Mouse (Mus musculus) spleen, adult 12 weeks (tissue): ENCODE results near the gene Ttbk1.
A peak's percentile ranks its signal among the peaks of the same experiment; 100 is the strongest.

Experiments used
- DNase-seq: peaks from one replicate; pipeline ENCODE4 v3.0.0; 2022; ENCODE audit warnings: low spot score

Gene Ttbk1

DNA sequence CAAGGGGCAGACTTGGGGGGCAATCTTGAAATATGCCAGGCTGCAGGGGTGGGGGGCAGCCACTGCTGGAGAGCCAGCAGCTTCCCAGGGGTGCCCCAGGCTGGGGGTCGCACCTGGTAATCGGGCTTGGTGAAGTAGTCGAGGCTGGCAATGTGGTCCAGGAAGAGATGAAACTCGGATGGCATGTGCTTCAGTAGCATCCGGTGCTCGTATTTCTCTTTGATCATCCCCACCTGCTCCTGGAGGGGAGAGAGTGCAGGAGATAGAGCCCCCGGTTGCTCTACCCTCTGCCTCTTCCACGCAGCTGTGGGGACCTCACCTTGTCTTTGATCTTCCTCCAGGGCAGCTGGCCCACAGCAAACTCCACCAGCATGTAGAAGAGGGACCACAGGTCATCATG lies 10.9 kb downstream of the Ttbk1 start:
- no peak for DNase-seq

DNA sequence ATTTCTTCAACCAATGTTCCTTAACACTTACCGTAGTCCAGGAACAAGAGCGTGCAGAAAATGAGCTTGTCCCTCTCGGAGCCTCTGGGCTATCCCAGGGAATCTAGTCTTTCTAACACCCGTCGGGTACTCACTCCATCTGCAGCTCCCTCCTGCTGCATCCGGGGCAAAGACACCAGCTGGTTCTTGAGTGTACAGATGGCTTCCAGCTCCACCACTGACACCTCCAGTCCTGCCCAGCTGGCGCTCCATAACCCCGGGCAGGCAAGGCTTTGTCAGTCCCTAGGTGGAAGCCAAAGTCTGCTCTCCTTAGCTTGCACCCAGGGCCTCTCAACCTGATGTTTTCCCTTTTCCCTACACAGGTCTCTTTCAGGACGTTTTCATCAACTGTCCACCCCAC lies 19.6 kb downstream of the Ttbk1 start:
- no peak for DNase-seq

DNA sequence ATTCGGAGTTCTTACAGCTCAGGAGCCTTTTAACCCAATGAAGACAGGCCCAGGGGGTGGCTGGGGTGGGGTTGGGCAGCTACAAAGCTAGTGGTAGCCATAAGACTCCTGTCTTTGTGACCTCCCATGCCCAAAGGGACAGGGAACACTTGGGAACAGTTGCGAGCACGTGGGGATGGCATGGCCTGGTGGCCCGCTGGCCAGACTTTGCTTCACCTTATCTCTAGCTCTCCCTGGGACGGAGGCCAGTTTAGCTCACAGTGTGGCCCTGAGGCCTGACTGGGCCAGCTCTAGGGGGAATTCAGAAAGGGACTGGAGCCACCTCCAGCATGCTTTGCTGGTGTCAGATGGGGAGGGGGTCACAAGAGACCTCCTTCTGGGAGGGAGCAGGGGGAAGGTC lies 25.2 kb downstream of the Ttbk1 start:
- DNase-seq: no peak

DNA sequence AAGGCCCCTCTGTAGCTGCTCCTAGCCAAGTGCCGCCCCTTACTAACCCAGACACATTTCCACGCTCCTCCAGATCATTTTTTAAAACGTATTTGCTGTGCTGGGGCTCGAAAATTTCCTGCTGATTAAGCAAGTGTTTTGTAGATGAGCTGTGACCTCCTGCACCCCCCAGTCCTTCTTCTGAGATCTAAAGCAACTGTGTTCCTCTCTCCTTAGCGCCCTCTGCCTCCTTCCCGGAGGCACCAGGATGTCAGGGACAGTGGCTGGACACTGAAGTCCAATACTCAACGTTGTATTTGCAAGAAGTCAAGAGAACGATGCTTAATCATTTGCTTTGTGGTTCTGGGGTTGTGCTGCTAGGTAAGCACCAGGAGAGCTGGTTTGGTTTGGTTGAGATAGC lies 26.1 kb downstream of the Ttbk1 start:
- no peak for DNase-seq

DNA sequence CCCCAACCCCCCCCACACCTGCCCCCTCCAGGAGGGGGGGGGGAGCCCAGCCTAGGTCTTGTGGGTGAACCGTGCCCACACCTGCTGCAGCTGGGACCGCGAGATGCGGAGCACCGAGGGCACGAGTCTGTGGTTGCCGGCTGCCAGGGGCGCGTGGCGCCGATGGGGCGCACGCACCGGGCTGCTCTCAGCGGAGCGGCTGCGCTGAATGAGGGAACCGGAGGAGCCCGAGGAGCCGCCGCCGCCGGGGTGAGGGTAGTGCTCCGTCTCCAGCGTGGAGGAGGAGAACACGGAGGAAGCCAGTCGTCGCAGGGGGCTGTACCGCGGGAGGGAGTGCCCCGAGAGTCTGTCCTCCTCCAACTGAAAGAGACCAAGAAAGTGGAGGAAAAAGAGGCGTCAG lies 26.8 kb downstream of the Ttbk1 start:
- no peak for DNase-seq

DNA sequence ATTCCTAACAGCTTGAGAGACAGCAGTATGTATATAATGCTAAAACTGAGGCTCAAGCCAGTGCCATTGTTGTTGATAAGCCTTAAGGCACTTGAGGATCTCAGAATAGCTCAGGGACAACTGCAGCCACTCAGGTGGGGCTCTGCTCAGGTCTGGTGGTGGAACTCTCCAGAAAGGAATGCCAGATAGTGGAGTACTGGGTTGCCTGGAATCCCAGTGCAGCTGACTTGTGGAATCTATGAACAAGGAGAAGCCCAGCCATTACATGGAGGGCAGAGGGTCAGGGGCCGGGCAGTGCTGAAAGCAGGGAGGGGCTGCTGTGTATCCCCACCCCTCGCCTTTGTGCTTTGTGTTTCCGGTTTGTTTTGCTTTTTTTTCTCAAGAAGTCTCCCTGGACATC lies 29.0 kb downstream of the Ttbk1 start:
- DNase-seq: no peak

DNA sequence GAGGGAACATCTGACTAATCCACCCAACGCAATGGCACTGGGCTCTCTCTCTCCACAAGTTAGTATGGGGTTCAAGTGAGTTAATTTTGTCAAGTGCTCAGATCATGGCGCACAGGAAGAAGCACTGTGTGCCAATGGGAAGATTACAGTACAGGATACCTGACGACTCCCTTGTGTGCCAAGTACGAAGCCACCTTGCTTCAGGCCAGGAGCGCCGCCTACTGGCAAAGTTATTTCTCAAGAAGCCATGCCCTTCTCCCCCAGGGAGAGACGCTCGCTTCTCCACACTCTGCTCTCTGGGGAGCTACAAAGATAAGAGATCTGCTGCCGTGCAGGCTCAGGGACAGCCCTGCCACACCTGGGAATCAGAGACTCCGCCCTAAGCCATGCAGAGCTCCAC lies 29.7 kb downstream of the Ttbk1 start:
- peak; percentile 11 for DNase-seq

DNA sequence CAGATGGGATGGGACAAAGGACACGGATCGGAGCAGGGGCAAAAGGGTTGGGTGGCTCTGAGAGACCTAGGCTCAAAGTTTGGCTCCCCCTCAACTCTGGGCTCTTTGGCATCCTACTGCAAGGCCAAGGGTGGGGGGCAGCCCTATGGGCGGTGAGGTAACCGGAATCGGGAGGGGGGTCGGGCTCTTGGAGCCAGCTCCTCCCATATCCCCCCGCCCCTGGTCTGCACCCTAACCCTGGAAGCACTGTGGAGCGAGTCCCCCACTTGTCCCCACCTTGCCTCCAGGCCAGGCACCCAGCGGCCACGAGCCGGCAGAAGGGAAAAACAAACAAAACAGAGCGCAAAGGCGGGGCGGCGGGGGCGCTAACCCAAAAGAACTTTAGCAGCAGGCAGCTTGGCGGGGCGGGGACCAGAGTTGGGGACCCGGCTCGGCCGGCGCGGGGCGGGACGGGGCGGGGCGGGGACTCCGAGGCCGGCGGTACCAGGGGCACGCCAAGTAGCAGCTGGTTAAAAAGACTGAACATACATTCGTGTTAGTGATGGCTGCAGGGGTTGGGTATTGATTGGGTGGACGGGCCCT lies 32.3 kb downstream of the Ttbk1 start:
- DNase-seq: no peak

DNA sequence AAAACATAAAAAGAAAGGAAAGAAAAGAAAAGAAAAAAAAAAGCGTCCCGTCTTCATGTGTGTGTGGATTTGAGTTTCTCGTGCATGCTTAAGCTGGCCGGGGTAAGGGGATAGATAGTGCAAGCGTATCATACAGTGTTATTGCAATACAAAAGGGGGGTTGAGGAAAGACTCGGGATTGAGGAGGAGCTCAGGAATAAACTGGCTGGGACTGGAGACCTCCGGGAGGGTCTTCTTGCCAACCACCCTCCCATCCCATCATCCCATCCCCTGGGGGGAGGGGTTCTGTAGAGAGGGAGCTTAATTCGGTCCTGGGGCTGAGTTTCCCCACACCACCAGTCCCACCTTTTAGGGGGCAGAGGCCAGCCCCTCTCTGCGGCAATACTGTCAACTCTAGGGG lies 32.9 kb downstream of the Ttbk1 start:
- DNase-seq: no peak

DNA sequence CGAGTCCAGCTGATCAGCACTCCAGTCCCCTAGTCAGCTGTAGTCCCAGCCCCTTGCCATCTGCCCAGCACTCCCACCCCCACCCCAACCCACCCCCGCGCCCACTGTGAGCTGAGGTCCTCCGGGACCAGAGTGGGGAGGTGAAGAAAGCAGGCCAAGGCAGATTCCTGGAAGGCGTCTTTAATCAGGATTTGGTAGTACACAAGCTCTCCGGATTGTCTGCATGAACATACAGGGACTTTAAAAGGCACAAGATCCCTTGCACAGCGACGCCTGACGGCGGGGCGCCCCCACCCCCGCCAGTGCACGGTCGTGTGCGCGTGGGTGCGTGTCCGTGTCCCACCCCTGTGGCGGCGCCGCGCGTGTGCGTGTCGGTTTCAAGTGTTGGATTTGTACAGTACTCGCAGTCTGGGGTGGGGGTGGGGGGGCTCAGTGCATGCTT lies 33.5 kb downstream of the Ttbk1 start:
- DNase-seq: no peak

DNA sequence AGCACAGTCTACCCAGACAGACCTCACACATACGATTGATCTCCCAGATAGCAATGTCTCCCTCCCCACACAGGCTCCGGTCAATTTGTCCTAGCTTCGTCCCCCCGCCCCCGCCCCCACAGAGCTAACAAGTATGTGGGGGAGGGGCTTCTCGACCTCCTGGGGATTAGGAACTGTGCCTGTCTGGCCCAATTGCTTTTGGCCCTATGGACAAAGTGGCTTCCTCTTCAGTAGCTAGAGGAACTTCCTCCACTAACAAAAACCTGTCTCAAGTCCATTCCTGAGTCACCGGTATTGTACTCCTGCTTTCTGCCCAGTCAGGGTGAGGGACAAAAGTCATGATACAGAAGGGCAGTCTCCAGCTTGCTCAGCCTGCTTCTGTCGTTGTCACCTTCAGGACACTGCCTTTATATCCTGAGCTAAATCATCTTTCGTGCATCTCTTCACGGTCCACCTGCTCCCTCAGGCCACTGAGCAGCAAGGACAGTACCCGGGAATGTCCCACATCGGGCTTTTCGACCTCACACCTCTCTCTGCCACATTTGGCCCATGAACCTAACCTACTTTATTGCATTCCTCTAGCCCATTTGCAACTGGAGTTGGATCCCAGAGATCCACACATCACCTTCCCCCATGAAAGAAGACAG lies 34.0 kb downstream of the Ttbk1 start:
- no peak for DNase-seq

DNA sequence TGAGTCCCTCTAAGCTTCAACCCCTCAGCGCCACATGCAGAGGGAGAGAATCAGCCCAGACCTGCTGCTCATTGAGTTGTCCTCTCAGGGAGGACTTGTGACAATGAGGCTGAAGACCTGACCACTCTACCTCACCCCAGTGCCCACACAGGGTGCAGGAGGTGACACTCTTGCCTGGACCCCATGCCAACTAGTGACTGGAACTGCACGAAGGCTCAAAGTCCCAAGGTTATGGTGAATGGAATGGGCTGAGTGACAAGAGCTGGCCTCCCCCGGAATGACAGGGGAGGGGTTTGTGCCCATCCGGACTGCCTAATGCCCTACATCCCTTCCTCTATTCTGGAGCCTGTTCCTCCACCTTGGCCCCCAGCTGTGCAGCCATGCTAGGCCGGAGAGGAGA lies 34.8 kb downstream of the Ttbk1 start:
- DNase-seq: no peak

DNA sequence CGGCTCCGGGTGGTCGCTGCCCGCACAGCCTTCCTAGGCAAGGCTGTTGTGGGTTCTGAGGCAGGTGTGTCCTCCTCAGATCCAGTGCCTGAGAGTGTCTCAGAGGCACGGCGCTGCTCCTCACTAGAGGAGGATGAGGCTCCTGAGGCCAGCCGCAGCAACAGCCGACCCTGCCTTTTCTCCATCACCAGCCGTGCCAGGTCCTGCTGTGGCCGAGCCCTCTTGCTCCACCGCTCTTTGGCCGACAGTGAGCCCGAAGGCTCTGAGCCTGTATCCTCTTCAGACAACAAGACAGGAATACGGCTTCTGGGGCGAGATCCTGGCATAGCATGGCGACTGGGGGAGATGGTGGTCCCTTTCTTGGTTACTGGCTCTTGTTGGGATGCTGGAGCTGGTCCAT lies 41.2 kb downstream of the Ttbk1 start:
- DNase-seq: no peak

DNA sequence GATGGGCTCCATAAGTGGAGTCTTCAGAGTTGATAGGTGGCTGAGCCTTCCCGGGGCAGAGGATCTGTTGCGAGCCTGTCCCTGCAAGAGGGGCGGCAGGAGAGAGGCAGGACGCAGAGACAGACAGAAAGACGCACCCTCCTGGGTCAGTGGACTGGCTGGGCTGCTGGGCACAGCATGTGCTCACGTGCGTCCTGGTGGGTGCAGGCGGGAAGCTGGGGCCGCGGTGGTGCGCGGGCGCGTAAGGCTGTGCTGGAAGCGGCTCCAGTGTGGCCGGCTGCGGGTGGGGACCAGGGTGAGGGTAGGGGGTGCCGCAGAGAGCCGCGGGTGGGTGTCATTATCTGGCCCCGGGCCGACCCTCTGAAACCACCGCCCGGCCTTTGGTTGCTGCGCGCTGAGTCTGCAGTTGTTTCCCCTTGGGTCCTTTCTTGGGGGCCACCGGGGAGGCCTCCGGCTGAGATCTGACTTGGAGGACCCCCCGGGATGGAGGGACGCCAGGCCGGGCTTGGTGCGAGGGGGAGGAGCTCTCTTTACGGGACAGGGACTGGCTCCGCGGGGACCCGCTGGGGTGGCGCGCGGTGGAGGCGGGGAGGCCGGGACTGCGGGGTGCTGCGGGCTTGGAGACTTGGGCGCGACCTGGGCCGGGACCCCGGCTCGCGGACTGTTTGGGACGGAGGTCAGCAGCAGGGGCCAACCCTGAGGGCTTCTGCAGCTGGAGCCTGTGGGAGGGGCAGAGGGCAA lies 42.5 kb downstream of the Ttbk1 start:
- no peak for DNase-seq

DNA sequence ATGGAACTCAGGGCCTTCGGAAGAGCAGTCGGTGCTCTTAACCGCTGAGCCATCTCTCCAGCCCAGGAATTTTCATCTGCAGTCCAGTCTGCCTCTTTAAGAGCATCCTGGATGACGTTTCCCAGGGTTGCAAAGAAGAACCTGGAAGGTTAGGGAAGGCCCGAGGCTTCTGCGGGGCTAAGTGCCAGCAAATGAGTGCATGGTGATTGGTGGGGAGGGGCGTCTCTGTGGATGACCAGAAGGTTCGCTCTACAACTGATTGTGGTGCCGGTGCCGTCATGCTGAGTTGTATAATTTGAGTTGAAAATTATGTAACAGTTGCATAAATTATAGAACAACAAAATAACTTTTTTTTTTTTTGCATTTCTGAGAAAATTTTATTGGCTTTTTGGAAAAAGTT lies 48.3 kb downstream of the Ttbk1 start:
- DNase-seq: no peak

DNA sequence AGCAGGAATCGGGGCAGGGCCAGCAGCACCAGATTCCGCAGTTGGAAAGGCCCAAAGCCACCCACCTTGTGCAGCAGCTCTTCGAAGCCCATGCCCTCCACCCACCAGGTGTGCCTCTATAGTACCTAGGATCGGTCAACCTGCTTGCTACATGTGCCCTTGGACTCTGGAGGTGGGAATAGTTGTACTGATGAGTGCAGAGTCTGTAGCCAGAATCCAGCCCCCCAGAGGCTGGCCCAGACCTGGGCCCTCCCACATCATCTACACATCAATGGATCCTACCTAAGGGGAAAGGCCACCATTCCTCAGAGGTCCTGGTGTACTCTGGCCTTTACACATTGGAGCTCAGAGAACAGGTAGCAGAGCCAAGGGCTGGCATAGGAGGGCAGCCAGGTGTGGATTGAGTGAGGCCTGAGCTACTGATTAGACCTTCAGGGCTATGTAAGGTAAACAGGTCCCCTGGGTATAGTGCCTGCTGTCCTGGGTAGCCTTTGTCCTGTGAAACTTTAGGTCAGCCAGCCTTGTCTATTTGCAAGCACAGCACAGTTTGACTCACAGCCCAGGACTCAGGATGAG lies 49.1 kb downstream of the Ttbk1 start, which contains the start of gene Slc22a7:
Gene Slc22a7 (minus strand): TSS at position 160 of the 576 bp plus-strand sequence.
- no peak for DNase-seq

DNA sequence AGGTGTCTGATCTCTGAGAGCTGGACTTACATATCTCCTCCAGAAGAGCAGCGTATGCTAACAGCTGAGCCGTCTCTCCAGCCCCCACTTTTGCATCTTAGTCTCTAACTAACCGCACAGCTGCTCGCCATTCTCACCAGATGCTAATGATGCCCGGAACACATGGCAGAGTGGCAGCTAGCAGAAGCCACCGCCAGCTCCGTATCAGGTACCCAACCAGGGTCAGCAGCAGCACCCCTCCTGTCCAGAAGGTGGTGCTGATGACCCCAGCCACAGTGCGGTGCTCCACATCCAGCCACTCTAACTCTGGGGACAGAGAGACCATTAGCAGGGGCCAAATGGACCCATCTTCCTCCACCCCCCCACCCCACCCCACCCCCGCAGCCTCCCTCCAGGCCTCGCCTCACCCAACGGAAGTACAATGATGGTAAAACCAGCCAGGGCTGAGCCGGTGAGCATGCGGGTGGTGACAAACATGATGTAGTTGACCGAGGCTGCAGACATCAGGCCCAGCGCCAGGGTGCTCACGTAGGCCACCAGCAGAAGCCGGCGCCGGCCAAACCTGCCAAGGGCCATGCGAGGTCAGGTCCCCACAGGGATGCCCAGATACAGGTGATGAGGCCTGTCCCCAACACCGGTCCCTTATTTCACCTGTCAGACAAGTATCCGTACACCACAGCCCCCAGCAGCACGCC lies 50.7 kb downstream of the Ttbk1 start:
- DNase-seq: no peak

DNA sequence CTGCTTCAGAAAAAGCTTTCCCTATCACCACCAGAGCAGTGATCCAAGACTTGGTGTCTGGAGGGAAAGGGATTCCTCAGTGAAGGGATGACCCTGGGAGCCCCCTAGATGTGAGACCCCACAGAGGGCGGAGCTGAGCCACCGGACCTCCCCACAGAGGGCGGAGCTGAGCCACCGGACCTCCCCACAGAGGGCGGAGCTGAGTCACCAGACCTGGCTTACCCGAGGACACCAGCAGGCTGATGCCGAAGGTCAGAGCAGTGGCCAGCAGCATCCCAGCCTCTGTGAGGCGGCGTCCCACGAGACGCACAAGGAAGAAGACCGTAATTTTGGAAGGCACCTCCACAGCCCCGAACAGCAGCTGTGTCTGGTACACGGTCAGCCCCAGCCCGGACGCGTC lies 53.8 kb downstream of the Ttbk1 start:
- no peak for DNase-seq

DNA sequence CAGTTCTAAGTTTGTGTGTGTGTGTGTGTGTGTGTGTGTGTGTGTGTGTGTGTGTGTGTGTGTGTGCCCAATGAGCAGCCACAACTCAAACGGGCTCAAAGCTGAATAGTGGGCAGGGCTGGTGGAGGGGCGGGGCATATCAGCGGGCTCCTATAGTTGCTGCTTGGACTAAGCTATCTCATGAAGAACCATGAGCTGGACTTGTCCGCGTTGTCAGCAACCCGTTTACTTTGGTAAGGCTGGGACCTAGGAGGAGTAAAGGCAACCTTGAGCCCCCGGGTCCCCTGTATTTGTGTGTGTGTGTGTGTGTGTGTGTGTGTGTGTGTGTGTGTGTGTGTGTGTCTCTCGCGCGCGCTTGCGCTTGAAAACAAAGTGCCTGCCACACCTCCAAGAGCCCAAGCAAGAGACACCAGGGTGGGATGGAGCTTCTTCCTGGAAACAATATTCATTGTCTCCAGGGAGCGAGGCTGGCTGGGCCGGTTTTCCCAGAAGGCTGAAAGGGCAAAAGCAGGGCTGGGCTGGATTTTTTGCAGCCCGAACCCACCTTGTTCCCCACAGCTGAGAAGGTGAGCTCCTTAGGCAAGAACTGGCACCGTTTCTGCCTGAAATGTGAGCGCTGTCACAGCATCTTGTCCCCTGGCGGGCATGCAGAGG lies 58.6 kb downstream of the Ttbk1 start, which contains the start of gene Crip3:
Gene Crip3 (plus strand): TSS at position 166 of the 654 bp plus-strand sequence.
- DNase-seq: no peak

DNA sequence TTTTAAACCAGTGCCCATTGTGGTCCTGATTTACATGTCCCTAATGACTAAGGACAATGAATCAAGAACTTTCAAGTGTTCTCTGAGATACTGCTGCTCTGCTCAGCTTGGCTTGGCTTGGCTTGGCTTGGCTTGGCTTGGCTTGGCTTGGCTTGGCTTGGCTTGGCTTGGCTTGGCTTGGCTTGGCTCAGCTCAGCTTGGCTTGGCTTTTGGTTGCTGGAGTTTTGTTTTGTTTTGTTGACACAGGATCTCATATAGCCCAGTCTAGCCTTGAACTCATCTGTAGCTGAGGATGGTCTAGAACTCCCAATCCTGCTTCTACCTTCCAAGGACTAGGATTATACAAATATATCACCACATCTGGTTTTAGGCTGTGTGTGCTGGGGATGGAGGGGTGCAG lies 61.0 kb downstream of the Ttbk1 start:
- DNase-seq: no peak

DNA sequence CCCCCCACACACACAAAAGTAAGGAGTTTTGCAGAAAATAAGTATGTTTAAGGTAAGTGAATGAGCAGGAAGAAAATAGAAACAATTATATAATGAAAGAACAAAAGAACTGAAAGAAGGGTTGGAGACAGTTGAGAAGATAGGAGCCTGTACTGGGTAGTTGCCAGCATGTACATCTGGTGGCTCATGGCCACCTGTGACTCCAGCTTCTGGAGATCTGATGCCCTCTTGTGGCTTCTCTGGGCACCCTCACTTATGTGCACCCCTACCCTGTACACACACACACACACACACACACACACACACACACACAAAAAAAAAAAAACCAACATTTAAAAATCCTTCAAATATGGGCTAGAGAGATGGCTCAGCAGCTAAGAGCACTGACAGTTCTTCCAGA lies 67.8 kb downstream of the Ttbk1 start:
- no peak for DNase-seq

DNA sequence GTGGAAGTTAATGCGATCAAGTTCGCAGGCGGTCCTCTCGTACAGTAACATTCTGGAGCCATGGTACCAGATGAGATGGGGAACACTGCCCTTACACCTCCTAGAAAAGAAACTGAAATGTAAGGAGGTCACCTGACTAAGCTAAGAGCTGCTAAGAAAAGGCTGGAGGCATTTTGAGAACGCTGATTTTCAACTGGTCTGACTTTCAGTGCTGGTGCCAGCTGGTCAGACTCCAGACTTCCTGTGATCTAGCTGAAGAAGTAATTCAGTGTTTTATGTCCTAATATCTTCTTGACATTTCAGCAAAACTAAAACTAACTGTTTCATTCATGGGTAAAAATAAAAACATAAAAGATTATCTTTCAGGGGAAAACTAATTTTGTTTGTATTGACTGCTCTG lies 68.8 kb downstream of the Ttbk1 start:
- no peak for DNase-seq
